Mouse (Mus musculus) erythroid progenitor cell, adult 5-6 weeks (primary cell): ENCODE measurements around the gene Cadm2. TPM values are rescaled to one million over a fixed set of nuclear protein-coding genes. Genes with fewer than 3 reads are reported as not detected.

Experiments
- ATAC-seq: replicated peaks from 2 replicates; pipeline ENCODE4 v1.8.0; 2016; ENCODE audit warnings: moderate number of reproducible peaks, mild to moderate bottlenecking, moderate TSS enrichment, inconsistent platforms; ENCODE audit not compliant: poor library complexity, low FRiP score, severe bottlenecking
- total RNA-seq, 2 experiments: library from RNA; stranded (forward) in 1 of 2; stranded (reverse) in 1 of 2; fragments of 150-400 nt in 1 of 2; fragments of 186-747, 209-891 nt in 1 of 2; gene quantifications; 2 replicates each; pipeline versions ENCODE4 v1.2.3 to v1.2.4; 2015 to 2017; ENCODE audit warnings: low replicate concordance in 2 of 2

Cadm2 gene
- total RNA-seq, 2 experiments from 2014 or later: not detected

DNA sequence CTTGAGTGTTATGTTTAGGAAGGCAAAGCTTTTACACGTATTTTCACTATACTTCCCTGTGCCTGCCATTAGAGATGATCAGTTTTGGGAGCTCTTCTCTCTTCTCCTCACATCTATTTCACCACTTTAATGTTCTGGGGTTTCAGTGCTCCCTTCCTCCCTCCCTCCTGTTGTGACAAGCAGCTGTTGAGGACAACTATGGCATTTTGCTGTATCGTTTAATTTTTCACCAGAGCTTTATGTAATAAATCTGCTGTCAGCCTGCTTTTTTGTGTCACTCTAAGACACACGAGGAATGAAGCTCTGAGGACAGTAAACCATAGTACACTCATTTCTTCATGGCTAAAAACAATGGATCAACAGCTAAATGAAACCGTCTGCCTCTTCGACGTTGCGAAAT lies 633.8 kb downstream of the Cadm2 start:
- ATAC-seq: no peak

GRCm38 (mm10) chr16:66970912-66971311 lies 649.8 kb downstream of the Cadm2 start:
- no peak for ATAC-seq

- no peak for ATAC-seq
Measured at GRCm38 (mm10) chr16:66969520-66970144, 651.1 kb downstream of the Cadm2 start.

DNA sequence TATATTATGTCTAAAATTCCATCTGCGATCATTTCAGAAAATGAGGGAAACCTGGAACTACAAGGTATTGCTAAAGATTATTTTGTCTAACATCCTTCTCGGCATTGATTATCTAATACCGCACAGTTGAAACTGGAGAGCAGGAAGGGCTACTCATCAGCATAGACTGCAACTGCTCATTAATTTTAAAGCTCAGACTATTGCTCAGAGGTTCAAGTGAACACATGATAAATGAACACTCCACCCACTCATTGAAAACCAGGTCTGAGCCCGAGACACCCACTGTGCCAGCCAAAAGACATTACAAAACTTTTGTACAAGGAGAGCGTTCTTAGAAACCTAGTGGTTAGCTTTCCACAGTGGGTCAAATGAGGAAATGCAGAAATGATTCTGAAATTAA lies 652.4 kb downstream of the Cadm2 start:
- no peak for ATAC-seq

DNA sequence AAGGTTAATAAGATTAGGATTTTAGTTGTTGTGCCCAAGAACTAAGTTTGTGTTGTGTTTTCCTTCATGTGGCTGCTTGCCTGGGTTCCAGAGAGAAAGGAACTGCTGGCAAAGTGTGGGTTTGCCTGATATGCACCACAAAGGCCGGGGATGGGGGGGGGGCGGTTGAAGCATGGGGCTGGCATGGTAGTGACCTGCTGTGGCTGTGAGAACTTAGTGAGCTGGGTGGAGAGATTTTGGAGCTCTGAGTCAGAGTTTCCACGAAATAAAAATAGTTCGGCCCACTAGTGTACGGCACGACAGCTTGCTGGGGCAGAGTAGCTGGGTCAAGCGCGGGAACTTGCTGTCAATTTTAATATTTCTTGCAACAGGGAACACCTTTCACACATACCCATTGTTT lies 653.0 kb downstream of the Cadm2 start:
- no peak for ATAC-seq

- ATAC-seq: no peak
Measured at GRCm38 (mm10) chr16:66959146-66959545, 661.6 kb downstream of the Cadm2 start.

DNA sequence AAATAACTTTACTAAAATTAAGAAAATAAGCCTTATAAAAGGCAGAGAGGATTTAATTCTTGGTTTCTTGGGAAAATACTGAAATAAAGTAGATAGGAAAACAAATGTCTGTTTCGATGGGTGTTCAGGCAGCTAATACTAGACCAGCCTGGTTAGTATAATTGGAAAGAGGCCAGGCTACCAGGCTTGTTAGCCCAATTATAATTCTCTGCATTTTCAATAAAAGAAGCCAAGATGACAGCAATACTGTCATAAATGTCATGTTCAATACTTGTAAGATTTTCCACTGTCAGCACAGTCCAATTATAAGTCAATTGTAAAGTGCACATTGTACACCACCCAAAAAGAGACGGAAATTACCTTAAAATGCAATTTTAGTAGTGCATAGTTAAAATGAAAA lies 664.8 kb downstream of the Cadm2 start:
- ATAC-seq: no peak

GRCm38 (mm10) chr16:66936332-66936731 lies 684.4 kb downstream of the Cadm2 start:
- no peak for ATAC-seq

DNA sequence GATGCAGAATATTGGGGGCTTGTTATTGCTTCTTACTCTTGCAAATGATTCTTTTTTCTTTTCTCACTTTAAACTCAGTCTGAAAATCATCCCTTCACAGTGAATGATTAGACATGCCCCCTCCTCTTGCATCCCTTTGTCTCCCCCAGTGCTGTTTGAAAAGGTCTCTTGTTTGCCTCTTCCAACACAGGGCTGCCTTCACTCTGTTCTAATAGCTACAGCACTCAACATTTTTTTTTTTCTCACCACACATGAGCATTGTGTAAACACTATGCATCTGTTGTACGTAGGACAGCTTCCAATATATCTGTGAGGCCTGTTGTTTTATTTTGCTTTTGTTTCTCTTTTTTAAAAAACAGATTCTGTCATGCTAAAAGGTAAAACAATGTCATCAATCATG lies 695.2 kb downstream of the Cadm2 start:
- ATAC-seq: no peak

DNA sequence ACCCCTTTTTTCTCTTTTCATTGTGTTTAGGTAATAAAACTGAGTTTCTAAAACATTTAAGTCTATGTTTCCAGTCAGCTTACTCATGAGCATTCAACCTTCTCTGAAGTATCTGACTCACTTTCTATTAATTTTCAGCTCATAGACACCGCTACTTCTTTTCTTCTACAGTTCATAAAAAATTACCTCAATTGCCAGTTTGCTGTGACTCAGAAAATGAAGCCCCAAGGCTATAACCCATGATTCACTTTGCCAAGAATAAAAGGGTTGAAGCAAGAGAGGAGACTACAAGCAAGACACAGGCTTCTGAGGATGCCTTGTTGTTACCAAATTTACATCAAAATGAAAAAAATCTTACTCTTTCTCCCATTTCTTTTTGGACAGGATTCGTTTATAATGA lies 698.0 kb downstream of the Cadm2 start:
- ATAC-seq: no peak

GRCm38 (mm10) chr16:66921414-66921915 lies 699.2 kb downstream of the Cadm2 start:
- ATAC-seq: no peak

DNA sequence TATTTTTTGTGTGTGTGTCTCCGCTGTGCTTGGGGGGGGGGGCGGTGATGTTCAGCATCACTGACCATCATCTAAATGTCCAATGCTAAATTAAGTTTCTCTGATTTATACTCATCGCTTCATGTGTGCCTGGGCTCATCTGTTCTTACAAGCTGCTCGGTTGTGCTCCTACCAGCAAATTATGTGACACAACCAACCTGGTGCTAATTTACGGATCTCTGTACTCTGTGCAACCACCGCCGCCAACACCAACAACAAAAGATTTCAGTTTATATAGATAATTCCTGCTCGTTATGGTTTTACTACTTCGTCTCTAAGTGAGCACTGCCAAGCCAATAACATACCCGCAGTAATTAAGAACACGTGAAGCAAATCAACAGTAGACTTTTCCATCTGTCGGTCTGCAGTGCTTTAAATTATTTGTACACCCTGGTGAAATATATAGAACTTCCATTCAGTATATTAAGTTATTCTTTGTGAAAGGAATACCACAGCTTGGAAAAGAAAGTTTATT lies 700.8 kb downstream of the Cadm2 start:
- ATAC-seq: no peak

DNA sequence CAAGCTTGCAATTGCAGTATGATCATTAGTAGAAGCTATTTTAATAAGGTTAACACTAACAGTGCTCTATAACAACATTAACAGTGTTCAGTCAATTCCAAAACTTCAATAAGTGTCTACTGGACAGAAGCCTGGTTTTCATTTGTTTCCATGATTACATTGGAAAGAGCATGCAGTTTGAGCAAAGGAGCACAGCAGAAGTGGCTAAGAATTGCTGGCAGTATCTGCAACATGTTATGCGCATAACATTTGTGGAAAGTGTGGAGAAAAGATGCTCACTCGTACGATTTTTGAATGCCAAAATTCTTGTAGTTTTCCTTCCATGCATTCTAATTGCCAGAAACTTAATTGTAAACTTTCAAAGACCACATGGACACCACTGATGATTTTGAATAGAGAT lies 718.9 kb downstream of the Cadm2 start:
- no peak for ATAC-seq

- ATAC-seq: no peak
Measured at GRCm38 (mm10) chr16:66900664-66901063, 720.0 kb downstream of the Cadm2 start.

GRCm38 (mm10) chr16:66892359-66892758 lies 728.3 kb downstream of the Cadm2 start:
- no peak for ATAC-seq

GRCm38 (mm10) chr16:66891559-66892247 lies 729.0 kb downstream of the Cadm2 start:
- ATAC-seq: no peak

- ATAC-seq: no peak
Measured at GRCm38 (mm10) chr16:66889907-66890306, 730.8 kb downstream of the Cadm2 start.

GRCm38 (mm10) chr16:66882597-66882996 lies 738.1 kb downstream of the Cadm2 start:
- no peak for ATAC-seq

GRCm38 (mm10) chr16:66871201-66871600 lies 749.5 kb downstream of the Cadm2 start:
- no peak for ATAC-seq

DNA sequence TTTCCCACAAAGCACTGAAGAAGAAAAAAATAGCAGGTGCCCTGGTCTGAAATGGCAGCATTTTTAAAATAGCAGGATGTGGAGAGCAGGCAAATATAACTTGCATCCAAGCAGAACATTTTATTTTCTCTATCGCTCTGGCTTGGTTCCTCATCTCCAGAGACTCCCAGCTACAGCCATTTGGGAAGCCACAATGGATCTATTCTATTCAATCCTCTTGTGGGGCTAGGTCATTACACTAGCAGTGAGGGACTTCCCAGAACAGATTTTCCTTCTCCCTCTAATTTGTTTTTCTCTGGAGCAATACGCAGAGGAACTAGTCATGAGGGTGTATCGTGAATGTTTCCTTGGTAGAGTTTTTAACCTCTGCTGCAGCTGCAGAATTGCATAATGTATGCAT lies 769.7 kb downstream of the Cadm2 start:
- no peak for ATAC-seq

DNA sequence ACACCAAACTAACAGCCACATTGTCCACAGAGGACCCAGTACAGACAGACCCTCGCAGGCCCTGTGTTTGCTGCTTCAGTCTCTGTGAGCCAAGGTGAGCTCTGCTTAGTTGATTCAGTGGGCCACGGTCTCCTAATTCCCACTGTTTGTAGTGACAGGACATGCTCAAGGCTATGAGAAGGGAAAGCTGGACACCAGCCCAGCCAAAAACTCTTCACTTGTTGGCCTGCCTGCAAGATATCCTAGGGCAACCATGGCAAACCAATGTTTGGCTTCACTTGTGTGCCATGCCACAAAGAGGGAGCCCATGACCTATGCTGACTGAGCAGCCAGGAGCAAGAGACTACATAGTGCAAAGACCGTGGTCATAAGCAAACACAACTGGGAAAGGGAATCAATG lies 795.8 kb downstream of the Cadm2 start:
- ATAC-seq: no peak
